ENCODE assay signal across 8 mouse cellular contexts in the genomic region with DNA sequence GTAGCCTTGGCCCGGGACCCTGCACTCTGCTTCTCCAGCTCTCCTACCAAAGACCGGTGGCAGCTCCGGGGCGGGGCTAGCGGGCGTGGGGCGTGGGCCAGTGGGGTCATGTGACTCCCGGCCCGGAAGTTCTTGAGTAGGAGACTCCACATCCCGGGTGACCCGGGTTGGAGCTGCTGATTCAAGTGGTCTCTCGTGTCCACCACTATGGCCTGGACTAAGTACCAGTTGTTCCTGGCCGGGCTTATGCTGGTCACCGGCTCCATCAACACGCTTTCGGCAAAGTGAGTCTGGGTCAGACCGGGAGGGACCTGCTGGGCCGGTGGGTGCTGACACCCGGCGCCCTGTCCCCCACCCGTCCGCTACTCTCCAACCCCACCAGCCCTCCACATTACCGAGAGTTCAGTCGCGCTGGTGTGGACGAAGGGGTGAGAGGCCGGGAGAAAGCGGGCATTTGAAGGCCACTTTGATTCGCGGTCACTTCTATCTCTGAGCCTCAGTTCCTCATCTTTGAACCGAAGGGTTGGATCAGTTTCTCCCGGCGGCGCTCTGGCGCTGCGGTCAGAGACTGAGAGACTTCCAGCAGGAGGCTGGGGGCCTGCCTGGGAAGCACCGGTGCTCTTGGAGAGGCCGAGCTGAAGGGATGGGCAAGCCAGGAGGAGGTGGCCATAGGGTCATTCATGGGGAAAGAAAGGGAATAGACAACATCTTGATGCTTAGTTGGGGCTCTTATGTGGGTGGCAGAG. TPM values are rescaled to one million over a fixed set of nuclear protein-coding genes. Genes with fewer than 3 reads are reported as not detected.
DNase-seq lines count a peak whose midpoint lies in the region; ATAC-seq and TF ChIP-seq lines count a peak whose summit lies in the region.

TSS of gene Slc35f6 (plus strand) at position 119 of the 746 bp plus-strand sequence.

- H3K9ac ChIP-seq in heart, embryonic 14.5 days (ENCODE audit: low read length) = peak within 1 kb of the TSS; percentile 76
- peak within 1 kb of the TSS; percentile 73 for H3K9ac ChIP-seq in liver, embryonic 14.5 days (replicated peaks)
- peak within 1 kb of the TSS; percentile 56 for H3K9ac ChIP-seq in neural tube, embryonic 11.5 days (ENCODE audit: low read length)
- peak within 1 kb of the TSS; percentile 78 for H3K9ac ChIP-seq in stomach, postnatal 0 days (ENCODE audit: low read length)

- H3K9me3 ChIP-seq in heart, embryonic 14.5 days (ENCODE audit: control insufficient read depth, low read length) = no peaks in the 10 kb centered on the region
- no peaks in the 10 kb centered on the region for H3K9me3 ChIP-seq in liver, embryonic 14.5 days (ENCODE audit: control insufficient read depth, low read length)
- H3K9me3 ChIP-seq in neural tube, embryonic 11.5 days (ENCODE audit: control insufficient read depth, low read length) = no peaks in the 10 kb centered on the region
- no peaks in the 10 kb centered on the region for H3K9me3 ChIP-seq in stomach, postnatal 0 days (ENCODE audit: control insufficient read depth, low read length)

- ATAC-seq in heart, embryonic 14.5 days (ENCODE audit: insufficient number of reproducible peaks, insufficient read depth, low FRiP score, low read depth) = peak; percentile 86
- peak; percentile 88 for ATAC-seq in liver, embryonic 14.5 days (ENCODE audit: insufficient read depth)
- ATAC-seq in neural tube, embryonic 11.5 days (ENCODE audit: insufficient read depth, low FRiP score, low TSS enrichment) = peak; percentile 94
- peak; percentile 90 for ATAC-seq in stomach, postnatal 0 days (ENCODE audit: low FRiP score, low TSS enrichment)

- peaks cover 11% of the 10 kb centered on the region for H3K36me3 ChIP-seq in heart, embryonic 14.5 days (ENCODE audit: control insufficient read depth, insufficient read depth, low read length)
- no peaks in the 10 kb centered on the region; the same call in 1 of the 2 replicates for H3K36me3 ChIP-seq in liver, embryonic 14.5 days (replicated peaks; ENCODE audit: control insufficient read depth, insufficient read depth, low read depth)
- H3K36me3 ChIP-seq in neural tube, embryonic 11.5 days (ENCODE audit: control insufficient read depth, insufficient read depth, low read length) = no peaks in the 10 kb centered on the region
- 0 out of 2 replicates have a peak, but pooled peaks cover 3% of the 10 kb centered on the region for H3K36me3 ChIP-seq in stomach, postnatal 0 days (ENCODE audit: control insufficient read depth, insufficient read depth, low read length)

- peak within 1 kb of the TSS; percentile 85 for H3K27ac ChIP-seq in brown adipose tissue, adult 24 weeks (replicated peaks; ENCODE audit: low read depth, low read length)
- H3K27ac ChIP-seq in heart, embryonic 14.5 days (replicated peaks in 1 of 2; ENCODE audit: control insufficient read depth in 1 of 2, insufficient read depth in 1 of 2, low read depth in 2 of 2, low read length in 2 of 2) = peak within 1 kb of the TSS; percentile 33 to 50
- H3K27ac ChIP-seq in liver, embryonic 14.5 days = no peak within 1 kb of the TSS
- H3K27ac ChIP-seq in neural tube, embryonic 11.5 days (ENCODE audit: low read depth, low read length) = no peak within 1 kb of the TSS
- H3K27ac ChIP-seq in stomach, postnatal 0 days (replicated peaks) = peak within 1 kb of the TSS; percentile 77

- peak within 1 kb of the TSS; percentile 81 for H3K4me2 ChIP-seq in heart, embryonic 14.5 days (ENCODE audit: low read length)
- peak within 1 kb of the TSS; percentile 70 for H3K4me2 ChIP-seq in liver, embryonic 14.5 days (ENCODE audit: low read depth)
- peak within 1 kb of the TSS; percentile 87 for H3K4me2 ChIP-seq in neural tube, embryonic 11.5 days (ENCODE audit: low read depth)
- H3K4me2 ChIP-seq in stomach, postnatal 0 days (replicated peaks; ENCODE audit: low read depth) = peak within 1 kb of the TSS; percentile 95

- TF ChIP-seq EP300 in liver, embryonic 14.5 days (IDR thresholded peaks at IDR 0.05; ENCODE audit: low read depth) = no peak
- TF ChIP-seq EP300 in stomach, postnatal 0 days (optimal IDR thresholded peaks at IDR 0.05) = no peak

- H3K27me3 ChIP-seq in heart, embryonic 14.5 days (ENCODE audit: control insufficient read depth, insufficient read depth, low read length) = no peaks in the 10 kb centered on the region
- H3K27me3 ChIP-seq in liver, embryonic 14.5 days (ENCODE audit: control insufficient read depth, insufficient read depth, low read length) = no peaks in the 10 kb centered on the region
- no peaks in the 10 kb centered on the region for H3K27me3 ChIP-seq in neural tube, embryonic 11.5 days (ENCODE audit: control insufficient read depth, insufficient read depth, low read length)
- H3K27me3 ChIP-seq in stomach, postnatal 0 days (ENCODE audit: control insufficient read depth, insufficient read depth, low read length) = no peaks in the 10 kb centered on the region

- under 1% methylated on average over 38 of the region's 38 CpGs for WGBS in heart, embryonic 14.5 days
- WGBS in liver, embryonic 14.5 days (ENCODE audit: insufficient replicate concordance) = under 1% methylated on average over 38 of the region's 38 CpGs
- under 1% methylated on average over 38 of the region's 38 CpGs for WGBS in neural tube, embryonic 11.5 days
- under 1% methylated on average over 38 of the region's 38 CpGs for WGBS in stomach, postnatal 0 days

- peak within 1 kb of the TSS; percentile 100 for H3K4me3 ChIP-seq in brown adipose tissue, adult 24 weeks (ENCODE audit: insufficient read depth, low read depth, low read length)
- H3K4me3 ChIP-seq in heart, embryonic 14.5 days (ENCODE audit: control insufficient read depth in 1 of 2, insufficient read depth in 1 of 2, low read depth in 1 of 2, low read length in 2 of 2) = peak within 1 kb of the TSS; percentile 71 to 91
- peak within 1 kb of the TSS; percentile 89 to 97 for H3K4me3 ChIP-seq in liver, embryonic 14.5 days (ENCODE audit: insufficient read depth in 1 of 2, low read depth in 2 of 2, low read length in 2 of 2)
- peak within 1 kb of the TSS; percentile 71 for H3K4me3 ChIP-seq in neural tube, embryonic 11.5 days (ENCODE audit: low read depth, low read length)
- H3K4me3 ChIP-seq in stomach, postnatal 0 days (ENCODE audit: low read depth, low read length) = peak within 1 kb of the TSS; percentile 90

- H3K4me1 ChIP-seq in brown adipose tissue, adult 24 weeks (ENCODE audit: control insufficient read depth, insufficient read depth, insufficient read length, low read length) = peaks cover 8% of the 10 kb centered on the region
- peaks cover 17 to 35% of the 10 kb centered on the region in 2 experiments for H3K4me1 ChIP-seq in heart, embryonic 14.5 days (ENCODE audit: control insufficient read depth in 2 of 2, insufficient read depth in 2 of 2, low read length in 2 of 2)
- H3K4me1 ChIP-seq in liver, embryonic 14.5 days (replicated peaks; ENCODE audit: control insufficient read depth in 2 of 2, insufficient read depth in 2 of 2, low read length in 1 of 2) = peaks cover 7 to 22% of the 10 kb centered on the region in 2 experiments
- peaks cover 6% of the 10 kb centered on the region for H3K4me1 ChIP-seq in neural tube, embryonic 11.5 days (ENCODE audit: control insufficient read depth, insufficient read depth, low read length)
- no peaks in the 10 kb centered on the region; the same call in 1 of the 2 replicates for H3K4me1 ChIP-seq in stomach, postnatal 0 days (replicated peaks; ENCODE audit: control insufficient read depth, insufficient read depth)

- peak; percentile 89 for DNase-seq in CD4-positive, CD25-positive, alpha-beta regulatory T cell, adult 2 months (ENCODE audit: low read depth, low spot score)
- peak; percentile 59 for DNase-seq in fibroblast of lung, adult 2 months (ENCODE audit: low read depth)
- peak; percentile 96 to 97 for DNase-seq in kidney, postnatal 25 days
- DNase-seq in liver, embryonic 14.5 days (ENCODE audit: low read depth in 3 of 3, low spot score in 3 of 3) = peak; percentile 52 to 72 (median 65)
- DNase-seq in neural tube, embryonic 11.5 days (ENCODE audit: low spot score) = peak; percentile 87
- DNase-seq in stomach, postnatal 0 days (ENCODE audit: low spot score) = peak; percentile 94

- TF ChIP-seq CTCF in liver, embryonic 14.5 days (IDR thresholded peaks at IDR 0.05; ENCODE audit: low read depth) = no peak
- TF ChIP-seq CTCF in stomach, postnatal 0 days (IDR thresholded peaks at IDR 0.05; ENCODE audit: low read depth) = no peak

RNA-seq across cellular contexts. Expression of gene Slc35f6, which starts in this region (rescaled TPM):
- polyA plus RNA-seq in brown adipose tissue, adult 24 weeks (2012; ENCODE audit: insufficient read depth, insufficient read length, missing spikeins) = 20.9 and 21.8 TPM in 2 replicates
- 27.3 and 29.6 TPM in 2 replicates for polyA plus RNA-seq in heart, embryonic 14.5 days (2014; fragmentation: Nextera tagmentation; extraction: Ambion mirVana)
- polyA plus RNA-seq in liver, embryonic 14.5 days (2012; rRNA removed) = 10.1 and 12.2 TPM in 2 replicates
- polyA plus RNA-seq in liver, embryonic 14.5 days (2014; fragmentation: Nextera tagmentation; extraction: Ambion mirVana) = 9.9 and 10.2 TPM in 2 replicates
- polyA plus RNA-seq in neural tube, embryonic 11.5 days (2014; fragmentation: Nextera tagmentation; extraction: Ambion mirVana) = 27.3 and 28.7 TPM in 2 replicates
- polyA plus RNA-seq in stomach, postnatal 0 days (2015; fragmentation: Nextera tagmentation; extraction: Ambion mirVana) = 30.6 and 35.6 TPM in 2 replicates

Comparison
In these comparisons a context has a peak if more than half of its experiments do, and no peak if none do; other contexts are left out.
1. H3K27ac ChIP-seq: peak in brown adipose tissue, adult 24 weeks (single experiment), heart, embryonic 14.5 days (2 of 2) and stomach, postnatal 0 days (single experiment); none in liver, embryonic 14.5 days (single experiment) and neural tube, embryonic 11.5 days (single experiment).
2. Peak in every context shown above with its lines, with median percentiles within 50 percentile points of each other: DNase-seq, H3K4me3 ChIP-seq, ATAC-seq, H3K4me2 ChIP-seq and H3K9ac ChIP-seq.